Mouse (Mus musculus) Muller cell, postnatal 12 days (primary cell): ENCODE measurements at regions not wholly inside any gene's neighbourhood (a gene's known extent, or its start where the extent isn't known, plus 50 kb on each side); places are given as distances from the start of the nearest gene placed in this dataset.
A peak's percentile ranks its signal among the peaks of the same experiment; 100 is the strongest.

Source experiments
- DNase-seq: peaks from one replicate; pipeline ENCODE4 v3.0.0-alpha.2; 2015; ENCODE audit errors: inconsistent ontology term

- DNase-seq, result peak; percentile 60
Observed at GRCm38 (mm10) chr8:91999189-91999588, 197.3 kb upstream of the Irx3 start.

DNA sequence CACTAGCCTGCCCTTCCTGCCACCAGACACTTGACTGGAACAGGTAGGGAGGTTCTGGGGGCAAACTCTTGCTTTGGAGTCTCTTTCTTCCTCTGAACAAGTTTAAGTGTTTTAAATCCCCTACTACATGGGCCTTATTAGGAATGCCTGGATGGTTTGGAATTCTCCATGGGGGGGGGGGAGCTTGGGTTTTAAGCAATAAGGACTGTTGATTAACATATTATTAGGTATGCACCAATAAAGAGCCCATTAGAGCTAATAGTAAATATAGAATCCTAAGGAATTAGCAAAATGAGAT, 196.0 kb upstream of the Irx3 start:
- no peak for DNase-seq

DNA sequence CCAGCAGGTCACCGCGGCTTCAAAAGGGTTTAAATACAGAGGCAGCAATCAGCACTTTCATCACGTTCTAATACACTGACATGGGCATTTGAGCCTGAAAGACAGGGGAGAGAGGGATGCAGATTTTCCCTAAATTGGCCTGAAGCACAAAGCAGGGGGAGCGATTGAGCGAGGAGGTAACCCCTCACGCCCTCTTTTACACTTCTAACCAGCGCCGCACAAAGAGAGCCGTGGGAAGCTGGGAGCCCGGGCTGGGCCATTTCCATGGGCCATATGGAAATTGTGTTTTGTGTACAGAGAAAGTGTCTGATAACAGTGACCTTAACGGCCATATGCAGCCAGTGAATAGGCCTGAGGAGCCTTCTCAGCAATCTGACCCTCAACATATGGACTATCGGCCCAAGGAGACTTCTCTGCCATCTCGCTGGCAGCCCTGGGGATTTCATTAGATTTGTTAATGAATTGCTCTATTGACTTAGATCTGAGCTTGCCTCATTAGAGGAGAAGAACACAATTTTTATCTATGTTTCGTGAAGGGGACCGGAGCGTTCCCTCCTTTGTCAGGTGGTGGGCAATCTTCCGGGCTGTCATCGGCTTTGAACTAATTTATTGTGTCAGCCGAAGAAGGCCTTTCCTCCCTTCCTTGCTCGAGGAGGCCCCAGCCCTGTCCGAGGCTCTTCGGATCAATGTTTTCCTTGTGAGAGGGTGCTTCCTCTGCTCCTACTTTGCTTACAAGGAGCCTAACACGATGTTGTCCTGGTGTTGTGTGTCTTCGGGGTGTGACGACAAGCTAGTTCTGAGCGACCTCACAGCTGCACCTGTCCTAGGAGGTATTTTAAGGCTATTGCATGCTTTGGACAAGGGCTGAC, 195.4 kb upstream of the Irx3 start:
- no peak for DNase-seq

- no peak for DNase-seq
Observed at GRCm38 (mm10) chr8:91996305-91997022, 194.6 kb upstream of the Irx3 start.

DNA sequence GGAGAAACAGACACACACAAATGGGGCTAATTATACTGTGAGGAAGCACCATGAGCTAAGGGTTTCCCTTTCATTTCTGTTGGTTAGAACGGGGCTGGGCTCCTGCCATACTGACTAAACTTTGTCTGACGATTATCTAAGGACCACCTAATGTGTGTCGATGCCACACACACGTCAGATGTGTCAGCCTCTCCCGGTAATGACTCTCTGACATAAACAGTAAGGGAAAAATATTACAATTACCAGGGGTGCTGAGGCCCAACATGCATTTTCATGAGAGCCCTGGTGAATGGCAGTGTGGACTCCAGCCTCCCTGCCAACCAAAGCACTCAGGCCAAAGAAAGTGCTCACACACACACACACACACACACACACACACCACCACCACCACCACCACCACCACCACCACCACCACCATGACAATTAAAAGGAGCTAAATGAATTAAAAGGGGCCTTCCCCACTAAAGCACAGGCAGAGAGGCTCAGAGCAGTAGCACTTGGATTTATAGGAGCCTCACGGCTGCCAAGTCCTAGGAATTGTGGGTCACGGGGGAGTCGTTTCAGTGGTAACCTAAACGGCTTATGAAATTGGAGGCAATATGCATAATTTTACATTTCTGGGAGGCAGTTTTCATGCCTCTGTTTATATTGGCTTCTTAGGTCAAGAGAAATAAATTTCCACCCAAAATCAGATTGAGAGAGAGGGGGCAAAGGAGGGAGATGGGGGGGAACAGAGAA, 193.7 kb upstream of the Irx3 start:
- DNase-seq, result no peak

DNA sequence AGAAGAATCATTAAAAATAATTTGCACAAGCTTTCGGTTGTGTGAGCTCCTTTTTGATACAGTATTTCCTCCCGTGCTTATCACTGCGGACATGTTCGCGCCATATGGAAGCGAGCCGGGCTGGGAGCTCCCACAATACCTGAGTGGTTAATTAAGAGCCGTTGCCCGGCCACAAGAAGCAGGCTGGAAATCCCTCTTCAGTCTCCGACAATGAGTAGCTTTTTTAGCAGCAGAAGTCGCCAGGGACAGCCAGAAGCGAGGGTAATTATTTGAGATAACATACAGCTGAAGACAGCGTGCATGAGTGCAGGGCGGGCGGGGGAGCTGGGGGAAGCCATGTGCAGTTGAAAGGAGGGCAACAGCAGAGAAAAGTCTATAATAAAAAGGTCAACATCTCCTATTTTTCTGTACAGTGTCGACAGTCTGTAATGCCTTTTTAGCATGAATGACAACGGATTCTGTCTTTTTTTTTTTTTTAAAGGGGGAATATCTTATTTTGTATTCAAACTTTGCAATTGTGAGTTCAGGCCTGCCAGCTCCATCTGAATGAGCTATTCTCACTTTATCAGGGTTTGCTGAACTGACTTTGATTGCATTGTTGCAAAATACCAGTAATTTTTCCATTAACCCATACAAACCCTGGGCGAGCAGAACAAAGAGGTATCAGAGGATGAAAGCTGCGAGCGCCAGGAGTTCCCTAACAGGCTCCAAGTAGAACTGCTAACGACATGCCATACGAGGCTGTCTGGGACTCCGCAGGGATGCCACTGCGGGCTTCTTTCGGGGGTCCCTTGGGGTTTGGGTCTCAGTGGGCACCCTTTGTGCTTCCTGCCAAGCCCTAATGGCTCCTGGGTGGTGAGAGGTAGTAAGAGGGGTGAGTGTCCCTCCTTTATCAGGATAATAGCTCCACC, 189.9 kb upstream of the Irx3 start:
- DNase-seq, result peak; percentile 27

DNA sequence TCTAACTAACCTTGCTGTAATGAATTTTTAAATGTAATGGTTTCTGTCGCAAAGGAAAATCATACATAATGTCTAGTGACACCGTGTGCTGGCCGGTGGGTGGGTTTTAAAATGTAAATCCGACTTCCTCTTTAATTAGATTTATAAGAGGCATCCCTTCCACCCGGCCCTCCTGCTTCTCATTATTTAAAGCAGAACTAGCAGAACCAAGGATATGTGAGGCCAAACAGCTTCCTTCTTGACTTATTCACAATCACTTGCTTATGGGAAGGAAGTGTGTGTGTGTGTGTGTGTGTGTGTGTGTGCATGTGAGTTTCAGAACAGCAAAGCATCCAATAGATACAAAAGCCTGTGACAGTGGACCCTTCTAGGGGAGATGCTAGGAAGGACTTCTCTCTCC, 189.1 kb upstream of the Irx3 start:
- DNase-seq, result no peak

DNA sequence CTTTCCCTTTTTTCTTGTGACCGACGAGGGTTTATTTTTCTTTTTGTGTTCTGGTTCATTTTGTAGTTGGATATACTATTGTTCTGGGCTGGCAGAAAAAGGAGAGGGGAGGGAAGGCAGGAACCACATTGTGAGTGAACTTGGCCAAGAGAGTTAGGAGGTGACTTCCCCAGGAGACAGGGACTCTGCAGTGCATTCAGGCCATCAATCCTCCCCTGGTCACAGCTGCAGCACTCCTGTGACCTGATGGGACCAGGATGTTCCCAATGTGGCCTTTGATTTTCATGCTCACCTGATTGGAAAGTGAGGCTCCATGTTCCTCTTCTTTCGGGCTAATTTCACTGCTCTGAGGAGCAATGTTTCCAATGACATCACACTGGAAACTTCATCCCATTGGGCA, 188.2 kb upstream of the Irx3 start:
- DNase-seq, result no peak

GRCm38 (mm10) chr8:91988866-91989633, 187.2 kb upstream of the Irx3 start:
- no peak for DNase-seq

- no peak for DNase-seq
Observed at GRCm38 (mm10) chr8:91987854-91988253, 186.0 kb upstream of the Irx3 start.

DNA sequence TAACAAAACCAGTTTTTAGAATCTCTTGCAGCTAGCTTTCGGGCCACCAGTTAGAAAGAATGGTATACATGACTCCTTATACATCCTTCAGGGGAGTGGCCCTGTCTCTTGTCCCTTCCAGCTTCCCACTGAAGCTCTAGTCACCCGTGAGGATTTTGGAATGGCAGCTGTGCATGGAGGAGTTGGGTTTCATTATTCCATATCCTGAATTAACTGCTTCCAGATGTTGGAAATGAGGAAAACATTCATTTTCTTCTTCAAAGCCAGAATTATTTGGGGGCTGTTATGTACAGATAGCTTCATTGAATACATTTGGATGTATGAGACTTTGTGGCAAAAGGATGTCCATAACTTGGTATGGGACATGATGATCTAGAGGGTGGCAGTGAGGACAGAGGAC, 181.3 kb upstream of the Irx3 start:
- DNase-seq, result no peak

GRCm38 (mm10) chr8:91976900-91977585, 175.2 kb upstream of the Irx3 start:
- no peak for DNase-seq

DNA sequence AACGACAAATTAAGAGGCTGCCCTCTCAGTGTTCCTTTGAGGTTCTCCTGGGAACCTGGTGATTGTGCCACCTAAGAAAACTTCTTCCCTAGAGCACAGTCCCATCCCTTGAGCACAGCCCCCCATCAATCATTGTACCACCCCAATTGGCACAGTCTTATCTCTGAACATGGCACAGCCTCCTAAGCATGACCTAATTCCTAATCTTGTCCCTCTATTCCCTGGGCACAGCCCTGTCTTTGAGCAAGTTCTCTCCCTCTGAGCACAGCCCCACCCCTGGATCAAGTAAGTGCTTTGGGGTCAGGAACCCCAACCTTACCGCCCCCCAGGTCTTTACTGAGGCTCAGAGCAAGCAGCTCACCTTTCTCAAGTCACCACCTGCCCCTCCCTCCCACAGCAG, 173.6 kb upstream of the Irx3 start:
- no peak for DNase-seq

DNA sequence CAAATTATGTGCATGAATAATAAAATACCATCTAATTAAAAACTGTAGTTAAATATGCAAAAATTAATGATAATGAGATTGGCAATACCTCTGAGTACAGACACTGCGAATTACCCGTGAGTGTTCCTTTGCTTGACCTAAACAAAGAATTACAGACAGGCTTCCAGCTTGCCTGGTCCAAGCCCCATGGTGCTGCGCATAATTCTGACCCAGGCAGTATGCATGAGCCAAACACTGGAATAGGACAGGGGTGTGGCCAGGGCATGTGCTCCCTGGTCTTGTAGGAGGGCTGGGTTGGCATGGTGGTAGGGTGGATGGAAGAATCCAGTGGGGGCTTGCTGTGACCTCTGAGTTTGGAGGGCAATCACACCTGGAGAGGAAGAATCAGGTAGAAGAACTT, 172.8 kb upstream of the Irx3 start:
- DNase-seq, result no peak

GRCm38 (mm10) chr8:91973951-91974439, 172.1 kb upstream of the Irx3 start:
- peak; percentile 24 for DNase-seq

GRCm38 (mm10) chr8:91967407-91967806, 165.5 kb upstream of the Irx3 start:
- no peak for DNase-seq

GRCm38 (mm10) chr8:91966891-91967370, 165.1 kb upstream of the Irx3 start:
- no peak for DNase-seq

- DNase-seq, result no peak
Observed at GRCm38 (mm10) chr8:91961696-91962095, 159.8 kb upstream of the Irx3 start.

DNA sequence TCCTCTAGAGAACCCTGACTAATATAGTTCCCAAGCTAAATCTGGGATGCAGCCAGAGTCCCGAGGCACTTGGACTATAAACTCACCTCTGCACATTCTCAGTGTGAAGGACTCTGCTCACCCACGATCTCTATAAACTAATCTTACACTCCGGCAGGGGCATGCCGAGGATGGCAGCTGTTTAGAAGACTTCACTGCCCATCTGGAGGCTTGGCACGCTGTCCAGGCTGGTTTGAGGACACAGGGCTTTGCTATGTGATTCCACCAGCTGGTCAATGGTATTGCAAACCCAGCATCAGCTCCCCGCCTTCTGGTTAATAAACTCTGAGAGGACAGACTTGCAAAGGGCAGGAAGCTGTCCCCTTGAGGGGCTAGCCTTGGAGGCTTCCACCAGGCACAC, 153.3 kb upstream of the Irx3 start:
- DNase-seq, result no peak

- no peak for DNase-seq
Observed at GRCm38 (mm10) chr8:91952981-91953380, 151.1 kb upstream of the Irx3 start.
